Mouse (Mus musculus) ES-Bruce4 (cell line): Measurements from ENCODE around the gene Ogn.

ENCODE experiments used
- CTCF ChIP-seq: IDR thresholded peaks from one replicate; pipeline ENCODE4 v1.8.1; 2011; ENCODE audit warnings: low read depth, low read length
- POLR2A ChIP-seq: IDR thresholded peaks from one replicate; pipeline ENCODE4 v1.8.1; 2011; ENCODE audit warnings: low read length; ENCODE audit not compliant: insufficient read depth

- no peak for TF ChIP-seq CTCF
- TF ChIP-seq POLR2A = no peak
These were observed 32.1 kb downstream of the Ogn start for GRCm38 (mm10) chr13:49639965-49640364.
